Mouse (Mus musculus) brown adipose tissue, adult 24 weeks (tissue): ENCODE measurements around the gene Ppp3ca. TPM values are rescaled to one million over a fixed set of nuclear protein-coding genes. Genes with fewer than 3 reads are reported as not detected.

ENCODE experiments used
- H3K27ac ChIP-seq: fragments of 200-500 bp; replicated peaks from 2 replicates; pipeline ENCODE4 v1.5.1; 2012; ENCODE audit warnings: low read depth, mild to moderate bottlenecking, low read length
- H3K4me1 ChIP-seq: fragments of 200-500 bp; 2 replicates; pipeline ENCODE4 v1.6.1; 2012; ENCODE audit warnings: low read length, mixed read lengths; ENCODE audit not compliant: control insufficient read depth, insufficient read depth, insufficient read length
- H3K4me3 ChIP-seq: fragments of 200-500 bp; 2 replicates; pipeline ENCODE4 v1.5.1; 2012; ENCODE audit warnings: low read depth, mild to moderate bottlenecking, low read length, moderate library complexity; ENCODE audit not compliant: insufficient read depth
- polyA plus RNA-seq: library from polyadenylated mRNA; stranded (reverse); fragments of >200 nt; gene quantifications from 2 replicates; pipeline ENCODE4 v1.2.4, GENCODE M21; 2012; ENCODE audit not compliant: missing spikeins, insufficient read depth, insufficient read length

The Ppp3ca gene
- polyA plus RNA-seq, 1 experiment, result 29.3 TPM

DNA sequence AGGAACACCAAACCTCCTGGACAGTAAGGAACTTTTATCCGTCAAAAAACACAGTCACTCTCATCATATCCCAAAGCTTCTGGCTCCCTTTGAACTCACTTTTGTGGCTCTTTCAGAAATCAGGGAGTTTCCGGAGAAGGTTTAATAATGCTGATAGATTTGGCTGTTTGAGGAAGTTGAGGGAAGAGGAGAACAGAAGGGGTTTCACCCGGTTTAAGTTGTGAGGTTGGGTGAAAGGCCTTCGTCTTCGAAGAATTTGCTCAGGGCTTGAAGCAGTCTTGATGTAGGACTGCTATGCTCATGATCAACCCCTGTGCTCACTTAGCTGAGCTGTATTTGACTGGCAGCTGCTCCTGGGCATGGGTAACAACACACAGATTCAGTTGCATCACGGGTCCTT is 86.2 kb downstream of the Ppp3ca start:
- peaks cover 2% of the 10 kb centered on the region for H3K4me1 ChIP-seq
- no peak overlapping the region for H3K27ac ChIP-seq
- H3K4me3 ChIP-seq, result no peak overlapping the region

DNA sequence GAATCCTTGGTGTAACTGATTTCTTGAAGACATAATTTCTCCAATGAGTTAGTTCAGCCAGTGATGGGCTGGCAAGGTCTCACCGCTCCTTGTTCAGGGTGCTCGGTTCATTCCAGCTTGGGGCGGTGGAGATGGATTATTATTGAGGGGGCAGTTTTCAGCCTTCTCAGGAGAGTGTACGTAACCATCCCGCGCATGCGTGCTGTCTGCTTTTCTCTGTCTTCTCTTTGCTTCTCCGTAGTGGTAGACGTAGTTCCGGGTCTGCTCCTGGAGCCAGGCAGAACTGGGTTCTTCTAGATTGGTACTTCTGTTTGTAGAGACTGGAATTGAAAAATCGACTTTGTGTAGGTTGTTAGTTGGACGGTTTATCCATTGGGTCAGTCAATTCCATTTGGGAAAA is 89.5 kb downstream of the Ppp3ca start:
- Histone ChIP-seq H3K4me3 (no peak overlapping the region), H3K4me1 (peaks cover 9% of the 10 kb centered on the region), H3K27ac (no peak overlapping the region)

DNA sequence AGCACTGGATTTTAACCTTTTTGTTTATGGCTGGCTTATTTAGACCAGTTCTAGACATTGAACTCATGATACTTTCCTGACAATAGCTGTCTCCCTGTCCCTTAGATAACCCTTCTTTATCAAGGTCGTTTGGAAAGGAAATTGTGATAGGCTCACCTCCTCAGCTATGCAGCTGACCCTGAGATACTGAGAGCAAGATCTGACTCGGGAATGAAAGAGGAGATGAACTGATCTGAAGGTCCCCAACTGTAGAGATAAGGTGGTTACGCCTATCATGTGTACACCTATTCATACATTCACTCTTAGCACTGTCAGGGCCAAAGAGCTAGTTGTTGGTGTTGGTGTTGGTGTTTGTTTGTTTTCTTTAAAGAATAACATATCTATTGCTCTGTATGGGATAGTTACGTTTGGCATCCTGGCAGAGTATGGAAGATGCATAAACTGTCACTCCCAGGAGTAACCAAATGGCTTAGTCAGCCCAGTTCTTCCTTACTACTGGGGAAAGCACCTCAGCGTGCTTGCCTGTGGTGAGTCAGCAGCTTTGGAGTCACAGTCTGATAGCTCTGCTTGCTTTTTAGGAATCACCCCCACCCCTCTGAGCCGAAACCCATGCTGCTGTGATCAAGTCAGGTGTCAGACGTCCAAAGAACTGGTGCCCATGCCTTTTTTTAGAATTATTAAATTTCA is 91.5 kb downstream of the Ppp3ca start:
- no peak overlapping the region for H3K27ac ChIP-seq
- no peak overlapping the region for H3K4me3 ChIP-seq
- peaks cover 15% of the 10 kb centered on the region for H3K4me1 ChIP-seq

DNA sequence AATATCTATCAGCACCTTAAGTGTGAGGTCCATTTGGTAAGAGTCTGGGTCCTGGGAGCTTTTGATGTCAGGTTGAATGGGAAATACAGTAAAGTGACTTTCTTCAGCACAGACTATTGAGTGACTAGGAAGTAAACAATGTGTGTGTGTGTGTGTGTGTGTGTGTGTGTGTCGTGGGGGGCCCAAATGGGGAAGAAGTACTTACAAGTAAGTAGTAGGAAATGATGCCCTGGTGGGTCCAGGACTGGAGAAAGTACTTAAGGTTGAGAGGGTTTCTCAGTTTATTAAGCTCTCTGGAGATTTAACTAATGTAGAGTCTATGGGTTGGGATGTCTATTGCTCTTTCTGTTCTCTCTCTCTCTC is 92.0 kb downstream of the Ppp3ca start:
- peaks cover 15% of the 10 kb centered on the region for H3K4me1 ChIP-seq
- H3K27ac ChIP-seq, result no peak overlapping the region
- no peak overlapping the region for H3K4me3 ChIP-seq

DNA sequence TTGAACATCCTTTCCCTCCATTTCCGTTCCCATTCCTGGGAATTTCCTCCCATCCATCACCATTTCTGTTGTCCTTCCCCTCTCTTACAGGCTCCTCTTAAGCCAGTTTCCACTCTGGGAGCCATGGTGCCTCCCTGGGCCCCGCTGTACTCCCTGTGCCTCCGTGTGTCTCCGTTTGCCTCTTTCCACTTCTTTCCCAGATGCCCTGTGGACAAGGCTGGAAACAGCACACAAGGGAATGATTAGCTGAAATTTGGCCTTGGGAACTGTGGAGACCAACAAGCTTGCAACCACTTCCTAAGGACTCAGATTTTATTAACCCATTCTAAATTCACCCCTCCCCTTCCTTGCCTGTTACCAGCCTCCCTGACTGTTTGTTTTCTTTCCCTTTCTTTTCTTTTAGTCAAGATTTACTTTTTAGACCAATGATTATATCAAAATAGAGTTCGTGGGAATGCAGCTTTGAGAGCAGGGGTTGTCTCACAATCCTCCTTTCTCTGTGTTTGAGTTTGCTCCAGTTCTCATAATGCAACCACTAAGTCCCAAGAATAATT is 93.9 kb downstream of the Ppp3ca start:
- no peak overlapping the region for H3K27ac ChIP-seq

DNA sequence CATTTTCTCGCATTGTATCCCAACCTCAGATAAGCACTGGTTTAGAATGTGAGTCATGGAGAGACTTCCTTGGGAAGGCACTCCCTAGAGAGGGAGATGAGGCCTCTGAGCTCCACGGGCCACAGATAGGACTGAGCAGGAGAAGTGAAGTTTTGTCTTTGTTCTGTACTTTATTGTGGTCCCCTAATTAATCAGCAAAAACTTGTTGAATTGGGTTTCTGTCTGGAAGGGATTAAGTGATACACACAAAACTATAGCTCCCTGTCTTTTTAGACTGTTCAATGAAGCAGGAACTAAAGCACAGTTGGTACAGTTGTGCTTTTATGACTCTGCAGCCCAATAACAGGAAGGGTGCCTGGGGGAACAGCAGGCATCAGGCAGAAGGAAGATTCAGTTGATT is 95.6 kb downstream of the Ppp3ca start:
- Histone ChIP-seq H3K27ac (no peak overlapping the region), H3K4me1 (peaks cover 24% of the 10 kb centered on the region), H3K4me3 (no peak overlapping the region)

More for the DNA sequence above, 93.9 kb downstream of the Ppp3ca start:
- Histone ChIP-seq H3K4me3 (no peak overlapping the region), H3K4me1 (peaks cover 19% of the 10 kb centered on the region)

DNA sequence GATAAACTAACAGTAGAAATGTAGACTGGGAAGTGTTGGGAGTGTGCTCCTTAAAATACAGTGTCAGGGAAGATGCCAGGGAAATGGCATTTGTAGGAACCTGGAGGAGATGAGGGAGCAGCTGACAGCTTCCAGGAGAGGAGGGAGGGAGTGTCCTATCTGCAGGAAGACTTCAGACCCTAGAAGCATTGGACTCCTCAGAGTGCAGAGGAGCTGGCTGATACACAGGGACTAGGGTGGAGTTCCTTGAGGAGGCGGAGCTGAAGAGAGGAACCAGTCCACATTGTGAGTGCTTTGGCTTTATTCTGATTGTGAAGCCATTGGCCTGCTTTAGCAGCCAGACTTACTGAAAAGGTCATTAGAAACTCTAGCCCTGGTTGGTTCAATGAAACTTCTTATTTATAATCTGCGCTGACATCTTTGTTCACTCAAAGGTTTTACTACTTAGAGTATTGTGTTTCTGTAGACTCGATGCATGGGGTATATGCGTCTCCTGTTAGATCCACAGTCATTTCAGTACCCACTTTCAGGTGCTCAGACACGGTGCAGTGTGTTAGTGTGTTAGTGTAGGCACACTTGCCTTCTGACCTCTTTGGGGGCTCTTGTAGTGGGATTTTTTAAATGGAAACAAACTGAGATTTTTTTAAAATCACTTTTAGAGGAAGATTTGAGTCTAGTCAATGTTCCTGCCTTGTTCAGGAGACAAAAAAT is 99.0 kb downstream of the Ppp3ca start:
- peaks cover 18% of the 10 kb centered on the region for H3K4me1 ChIP-seq
- H3K4me3 ChIP-seq, result no peak overlapping the region
- H3K27ac ChIP-seq, result no peak overlapping the region

DNA sequence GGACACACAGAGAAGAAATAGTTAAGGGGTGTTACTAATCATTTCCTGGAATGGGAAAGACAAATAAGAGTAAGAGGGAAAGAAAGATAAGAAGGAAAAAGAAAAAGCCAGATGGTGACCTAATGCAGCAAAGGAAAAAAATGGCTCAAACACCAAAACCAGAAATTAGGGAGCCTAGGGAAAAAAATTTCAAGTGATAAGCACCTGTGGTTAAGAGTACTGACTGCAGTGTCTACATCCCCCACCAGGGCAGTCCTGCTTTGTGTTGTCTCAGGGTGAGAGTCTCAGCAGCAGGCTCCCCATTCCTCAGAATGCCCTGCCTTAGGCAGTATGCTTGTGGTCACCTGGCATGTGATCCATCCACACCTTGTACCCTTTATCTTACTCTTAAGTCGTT is 99.6 kb downstream of the Ppp3ca start:
- Histone ChIP-seq H3K4me3 (no peak overlapping the region), H3K4me1 (peaks cover 18% of the 10 kb centered on the region), H3K27ac (no peak overlapping the region)

DNA sequence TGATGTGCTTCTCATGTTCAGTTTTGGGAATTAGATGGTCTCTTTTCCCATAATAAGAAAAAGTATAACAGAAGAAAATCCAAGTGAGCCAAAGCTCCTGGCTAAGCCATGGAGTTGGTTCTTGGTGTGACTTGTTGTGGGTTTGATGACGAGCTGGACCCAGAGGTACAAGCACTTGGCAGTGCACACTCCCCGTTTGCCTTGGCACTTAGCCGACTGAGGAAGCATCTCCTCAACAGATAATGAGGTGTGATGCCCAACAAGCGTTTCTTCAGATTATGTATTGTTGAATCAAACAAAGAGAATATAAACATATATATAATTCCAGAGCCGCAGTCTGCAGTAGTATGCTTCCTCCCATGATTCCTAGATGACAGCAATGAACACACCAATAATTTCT is 101.8 kb downstream of the Ppp3ca start:
- Histone ChIP-seq H3K4me3 (no peak overlapping the region), H3K27ac (no peak overlapping the region), H3K4me1 (peaks cover 16% of the 10 kb centered on the region)

DNA sequence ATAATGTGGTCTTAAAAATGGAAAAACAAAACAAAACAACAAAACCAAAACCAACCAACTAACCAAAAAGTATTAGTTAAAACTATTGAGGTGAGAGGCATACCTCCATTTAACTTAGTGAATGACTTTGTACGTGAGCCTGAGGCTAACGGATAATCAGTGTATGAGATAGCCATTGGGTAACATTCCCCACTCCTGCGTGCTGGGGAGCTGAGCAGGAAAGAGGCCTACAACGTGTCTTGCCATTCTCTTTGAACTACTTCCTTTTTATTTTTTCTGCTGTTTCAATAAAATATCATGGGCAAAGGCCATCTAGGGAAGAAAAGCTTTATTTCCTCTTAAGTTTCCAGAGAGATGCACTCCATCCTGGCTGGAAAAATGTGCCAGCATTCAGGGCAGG is 103.3 kb downstream of the Ppp3ca start:
- Histone ChIP-seq H3K27ac (no peak overlapping the region), H3K4me3 (no peak overlapping the region), H3K4me1 (peaks cover 14% of the 10 kb centered on the region)

DNA sequence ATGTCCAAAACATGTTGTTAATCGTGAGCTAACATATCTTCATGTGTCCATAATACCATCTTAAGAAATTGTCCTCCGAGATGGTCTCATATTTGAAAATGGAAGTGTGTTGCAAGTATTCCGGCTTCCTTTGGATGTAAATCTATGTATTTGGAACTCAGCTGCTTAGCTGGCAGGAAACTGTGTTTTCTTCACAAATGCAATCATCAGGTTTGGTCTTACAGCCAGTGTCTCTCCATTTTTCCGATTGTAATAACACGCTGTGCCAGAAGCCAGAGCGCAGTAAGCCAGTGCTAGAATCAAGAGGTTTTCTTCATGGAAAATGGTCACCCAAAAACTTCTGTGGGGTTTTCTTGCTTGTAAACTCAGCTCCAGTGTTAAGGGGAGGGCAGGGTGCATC is 104.3 kb downstream of the Ppp3ca start:
- H3K4me1 ChIP-seq, result peaks cover 13% of the 10 kb centered on the region
- H3K4me3 ChIP-seq, result no peak overlapping the region
- H3K27ac ChIP-seq, result no peak overlapping the region

DNA sequence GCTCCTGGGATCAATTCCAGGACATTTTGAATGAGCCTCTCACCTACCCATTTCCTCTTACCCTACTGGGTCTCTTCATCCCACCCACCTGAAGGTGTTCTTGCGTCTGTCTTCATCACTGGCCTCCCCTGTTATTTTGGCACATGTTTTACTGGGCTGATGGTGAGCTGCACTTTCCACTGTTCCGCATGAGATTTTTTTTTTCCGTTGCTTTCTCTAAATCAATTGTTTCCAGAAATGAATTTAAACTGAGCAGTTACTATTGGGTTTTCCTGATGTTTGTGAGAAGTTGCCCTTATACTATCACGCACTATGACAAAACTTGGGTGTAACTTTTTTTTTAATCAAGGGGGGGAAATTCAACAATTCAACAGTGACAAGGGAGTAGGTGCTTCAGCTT is 106.6 kb downstream of the Ppp3ca start:
- H3K27ac ChIP-seq, result no peak overlapping the region
- peaks cover 6% of the 10 kb centered on the region for H3K4me1 ChIP-seq
- no peak overlapping the region for H3K4me3 ChIP-seq

DNA sequence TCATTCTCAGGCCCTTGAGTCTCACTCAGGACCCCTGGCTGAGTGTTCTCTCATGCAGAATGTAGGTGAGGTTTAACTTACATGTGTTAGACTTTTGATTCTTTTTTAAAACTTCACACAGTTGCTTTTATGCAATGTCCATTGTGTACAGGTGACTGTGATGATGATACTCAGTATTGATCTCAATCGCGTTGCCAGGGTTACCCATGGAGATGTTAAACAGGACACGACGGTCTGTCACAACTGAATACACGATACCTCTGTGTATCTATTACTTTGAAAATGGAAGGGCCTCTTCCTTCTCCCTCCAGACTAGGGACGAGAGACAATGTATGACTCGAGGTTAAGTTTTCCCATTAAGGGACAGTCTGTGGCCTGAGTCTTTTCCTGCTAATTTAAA is 107.5 kb downstream of the Ppp3ca start:
- Histone ChIP-seq H3K27ac (no peak overlapping the region), H3K4me3 (no peak overlapping the region), H3K4me1 (peaks cover 6% of the 10 kb centered on the region)

DNA sequence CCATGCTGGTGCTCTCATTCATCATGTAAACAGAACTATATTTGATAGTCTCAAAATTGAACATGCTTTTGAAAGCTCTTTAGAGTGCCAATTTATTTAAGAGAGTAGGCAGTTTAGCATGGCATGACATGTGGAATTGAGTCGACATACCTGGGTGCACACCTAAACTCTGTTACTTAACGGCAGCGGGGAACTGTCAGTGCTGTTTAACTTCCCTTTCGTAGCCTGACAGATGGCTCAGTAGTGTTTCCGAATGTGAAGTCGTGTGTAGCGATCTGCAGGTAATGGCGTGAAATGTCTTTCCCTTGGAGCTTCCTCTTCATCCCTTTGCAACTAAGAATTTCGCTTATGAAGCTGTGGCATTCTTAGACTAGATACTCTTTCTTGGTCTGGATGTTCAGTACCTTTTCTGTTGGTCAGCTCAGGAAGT is 107.9 kb downstream of the Ppp3ca start:
- Histone ChIP-seq H3K27ac (no peak overlapping the region), H3K4me3 (no peak overlapping the region), H3K4me1 (peaks cover 6% of the 10 kb centered on the region)

DNA sequence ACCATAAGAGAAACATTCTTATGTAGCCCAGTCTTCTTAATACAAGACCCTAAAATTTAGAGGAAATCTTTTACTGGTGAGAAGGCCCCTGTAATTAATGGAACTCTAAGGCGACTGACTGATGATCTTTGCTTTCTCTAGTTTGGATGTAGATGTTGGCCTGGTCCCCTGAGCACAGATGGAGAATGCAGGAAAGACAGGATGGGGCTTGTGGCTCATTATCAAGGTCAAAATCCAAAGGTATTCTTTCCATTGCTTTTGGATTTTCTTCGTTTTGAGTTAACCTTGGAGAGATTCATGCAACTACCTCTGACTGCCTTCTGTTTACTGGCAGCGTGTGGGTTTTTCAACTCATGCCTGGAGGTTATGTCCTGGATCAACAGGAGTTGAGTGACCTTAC is 110.4 kb downstream of the Ppp3ca start:
- Histone ChIP-seq H3K4me3 (no peak overlapping the region), H3K4me1 (peaks cover 5% of the 10 kb centered on the region), H3K27ac (no peak overlapping the region)

DNA sequence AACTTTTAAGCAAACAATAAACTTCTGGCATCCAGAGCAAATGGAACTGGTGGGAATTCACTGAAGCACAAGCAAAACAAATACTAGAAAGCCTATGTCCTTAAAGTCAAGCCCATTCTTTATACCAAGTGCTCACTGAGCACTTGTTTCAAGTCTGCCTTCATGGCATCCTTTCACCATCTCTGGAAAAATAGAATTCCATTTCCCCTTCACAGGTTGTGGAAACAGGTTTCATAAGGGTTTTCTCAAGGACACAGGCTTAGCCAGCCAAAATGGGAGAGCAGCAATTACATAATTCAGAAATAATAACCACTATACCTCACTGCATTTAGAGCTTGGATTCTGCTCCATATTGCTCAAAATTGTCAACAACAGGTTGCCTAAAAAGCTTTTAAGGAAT is 112.1 kb downstream of the Ppp3ca start:
- no peak overlapping the region for H3K27ac ChIP-seq
- H3K4me1 ChIP-seq, result peaks cover 8% of the 10 kb centered on the region

More for the DNA sequence above, 112.1 kb downstream of the Ppp3ca start:
- H3K4me3 ChIP-seq, result no peak overlapping the region
